Mouse (Mus musculus) liver, embryonic 14.5 days (tissue): ENCODE results near the gene 1700017D01Rik. TPM values are rescaled to one million over a fixed set of nuclear protein-coding genes. Genes with fewer than 3 reads are reported as not detected.
"Not testable (repeated sequence)": the region's sequence is repeated elsewhere in the genome, so short reads cannot be mapped to it uniquely, and the experiment has no call there.

ENCODE experiments used
- ATAC-seq: fragments of 200-750 bp; cut with Nextera tagmentation; 2 replicates; pipeline ENCODE4 v1.8.0; 2017; ENCODE audit warnings: moderate number of reproducible peaks, mild to moderate bottlenecking, moderate library complexity; ENCODE audit not compliant: insufficient read depth
- DNase-seq, 3 experiments: peaks; one replicate each; pipeline ENCODE4 v3.0.0-alpha.2; 2012 to 2013; ENCODE audit warnings: low read depth in 3 of 3, low spot score in 3 of 3
- H3K27ac ChIP-seq: fragments of 300-500 bp; sonication (generic); 2 replicates; pipeline ENCODE4 v1.5.1; 2014; ENCODE audit warnings: moderate library complexity, mild to moderate bottlenecking, control low read depth, inconsistent platforms
- H3K27me3 ChIP-seq: fragments of 300-500 bp; sonication (generic); 2 replicates; pipeline ENCODE4 v1.6.1; 2014; ENCODE audit warnings: mild to moderate bottlenecking, low read length, moderate library complexity; ENCODE audit not compliant: control insufficient read depth, insufficient read depth
- H3K36me3 ChIP-seq: fragments of 300-500 bp; sonication (generic); replicated peaks from 2 replicates; pipeline ENCODE4 v1.6.1; 2014; ENCODE audit warnings: low read depth; ENCODE audit not compliant: control insufficient read depth, insufficient read depth
- H3K4me1 ChIP-seq, 2 experiments: fragments of 200-500 bp in 1 of 2; fragments of 300-500 bp in 1 of 2; sonication (generic) in 1 of 2; replicated peaks; 2 replicates each; pipeline ENCODE4 v1.6.1; 2012 to 2014; ENCODE audit warnings: antibody characterized with exemption in 1 of 2, inconsistent platforms in 1 of 2, low read length in 1 of 2; ENCODE audit not compliant: control insufficient read depth in 2 of 2, insufficient read depth in 2 of 2
- H3K4me2 ChIP-seq: fragments of 300-500 bp; sonication (generic); 2 replicates; pipeline ENCODE4 v1.6.1; 2014; ENCODE audit warnings: low read depth, mild to moderate bottlenecking, control low read depth, moderate library complexity
- H3K4me3 ChIP-seq, 2 experiments: fragments of 200-500 bp in 1 of 2; fragments of 300-500 bp in 1 of 2; sonication (generic) in 1 of 2; 2 replicates each; pipeline ENCODE4 v1.5.1; 2012 to 2014; ENCODE audit warnings: low read depth in 2 of 2, low read length in 2 of 2, mild to moderate bottlenecking in 2 of 2, control low read depth in 1 of 2, inconsistent platforms in 1 of 2, moderate library complexity in 1 of 2; ENCODE audit not compliant: insufficient read depth in 1 of 2
- H3K9ac ChIP-seq: fragments of 300-500 bp; sonication (generic); replicated peaks from 2 replicates; pipeline ENCODE4 v1.6.1; 2014; ENCODE audit warnings: mild to moderate bottlenecking, control low read depth, moderate library complexity
- H3K9me3 ChIP-seq: fragments of 300-500 bp; sonication (generic); 2 replicates; pipeline ENCODE4 v1.6.1; 2016; ENCODE audit warnings: low read length, mixed read lengths; ENCODE audit not compliant: control insufficient read depth
- CTCF ChIP-seq: IDR thresholded peaks from 2 replicates; pipeline ENCODE4 v1.5.1; 2016; ENCODE audit warnings: antibody characterized with exemption, low read depth, control low read depth
- EP300 ChIP-seq: IDR thresholded peaks from 2 replicates; pipeline ENCODE4 v1.6.1; 2016; ENCODE audit warnings: antibody characterized with exemption, low read depth
- WGBS: fragments of 180-500 bp; shearing (Covaris S2); extraction: QIAGEN DNeasy Blood & Tissue Kit; methylation state at CpG from one replicate; pipeline ENCODE4 v1.1.7; 2014; ENCODE audit not compliant: insufficient replicate concordance; 5-methylcytosine and 5-hydroxymethylcytosine counted together
- polyA plus RNA-seq, 2 experiments: library from polyadenylated mRNA; depleted of rRNA in 1 of 2; stranded (reverse) in 1 of 2; unstranded in 1 of 2; fragments of >200 nt; fragmentation: Nextera tagmentation in 1 of 2; extraction: Ambion mirVana in 1 of 2; gene quantifications; 2 replicates each; pipeline versions ENCODE4 v1.2.1 to v1.2.3; 2012 to 2014

1700017D01Rik gene
- not detected in 2 replicates for polyA plus RNA-seq (2012; rRNA removed)
- polyA plus RNA-seq (2014; fragmentation: Nextera tagmentation; extraction: Ambion mirVana), result not detected in 2 replicates

- not testable (repeated sequence) for H3K27me3 ChIP-seq, ATAC-seq, H3K4me2 ChIP-seq, DNase-seq, H3K36me3 ChIP-seq, H3K9me3 ChIP-seq, H3K4me3 ChIP-seq, H3K27ac ChIP-seq, H3K4me1 ChIP-seq, H3K9ac ChIP-seq
- WGBS, result 66% methylated on average over 8 of the region's 8 CpGs
Measured at GRCm38 (mm10) chr19:11130776-11131175, at the start of gene 1700017D01Rik. TSS of gene 1700017D01Rik (minus strand) at chr19:11130876.

DNA sequence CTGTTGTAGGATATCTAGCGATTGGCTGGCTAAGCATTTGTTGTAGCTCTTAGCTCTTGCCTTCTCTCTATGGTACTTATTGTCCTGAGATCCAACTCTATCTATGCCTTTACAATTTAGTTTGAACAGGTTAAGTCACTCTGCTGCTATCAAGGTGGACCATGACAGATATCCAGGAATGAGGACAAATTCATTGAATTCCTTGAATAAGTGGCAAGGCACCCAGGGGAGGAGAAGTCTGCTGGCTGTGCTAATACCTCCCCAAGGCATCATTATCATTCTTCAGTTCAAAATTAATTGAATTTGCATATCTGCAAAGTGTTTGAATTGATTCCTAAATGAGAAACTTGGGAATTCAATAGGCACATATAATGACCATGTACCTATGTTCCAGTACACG, 46.8 kb upstream of the 1700017D01Rik start:
- no peaks in the 10 kb centered on the region for H3K36me3 ChIP-seq
- WGBS, result 47% methylated on average over 2 of the region's 2 CpGs
- H3K9ac ChIP-seq, result no peak overlapping the region
- DNase-seq, result no peak
- no peaks in the 10 kb centered on the region for H3K9me3 ChIP-seq
- no peak overlapping the region for H3K4me2 ChIP-seq
- ATAC-seq, result no peak
- H3K27ac ChIP-seq, result no peak overlapping the region
- H3K4me3 ChIP-seq, result no peak overlapping the region
- H3K4me1 ChIP-seq, result no peaks in the 10 kb centered on the region
- no peaks in the 10 kb centered on the region for H3K27me3 ChIP-seq
- TF ChIP-seq EP300 (no peak), CTCF (no peak)

DNA sequence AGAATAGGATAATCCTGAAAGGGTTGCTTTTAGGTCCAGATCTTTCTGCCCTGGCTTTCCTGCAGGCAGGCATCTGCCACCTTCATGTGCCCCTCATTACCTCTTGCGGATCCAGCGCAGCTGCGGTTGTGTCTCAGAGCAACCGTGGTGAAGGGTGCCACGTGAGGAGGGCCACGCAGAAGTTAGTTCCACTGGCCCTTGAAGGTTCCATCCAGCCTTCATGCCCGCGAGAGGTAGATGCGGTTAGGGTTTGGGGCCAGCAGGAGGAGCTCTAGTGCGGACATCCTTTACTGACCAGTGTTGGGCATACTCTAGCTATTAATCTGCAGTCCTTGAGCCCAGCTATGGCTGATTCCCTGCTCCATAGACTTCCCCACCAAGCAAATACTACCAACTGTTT, 34.5 kb upstream of the 1700017D01Rik start, which contains the start of gene 1700025F22Rik:
1700025F22Rik (minus strand) TSS at position 149 of the 400 bp plus-strand sequence.
- TF ChIP-seq EP300, result no peak
- peak; percentile 64 for TF ChIP-seq CTCF
- Histone ChIP-seq H3K4me2 (no peak within 1 kb of the TSS), H3K9me3 (no peaks in the 10 kb centered on the region), H3K4me1 (no peaks in the 10 kb centered on the region), H3K4me3 (no peak within 1 kb of the TSS), H3K27ac (no peak within 1 kb of the TSS), H3K27me3 (no peaks in the 10 kb centered on the region), H3K36me3 (no peaks in the 10 kb centered on the region), H3K9ac (no peak within 1 kb of the TSS)
- ATAC-seq (no peak), DNase-seq (no peak)
- WGBS, result 14% methylated on average over 10 of the region's 10 CpGs

DNA sequence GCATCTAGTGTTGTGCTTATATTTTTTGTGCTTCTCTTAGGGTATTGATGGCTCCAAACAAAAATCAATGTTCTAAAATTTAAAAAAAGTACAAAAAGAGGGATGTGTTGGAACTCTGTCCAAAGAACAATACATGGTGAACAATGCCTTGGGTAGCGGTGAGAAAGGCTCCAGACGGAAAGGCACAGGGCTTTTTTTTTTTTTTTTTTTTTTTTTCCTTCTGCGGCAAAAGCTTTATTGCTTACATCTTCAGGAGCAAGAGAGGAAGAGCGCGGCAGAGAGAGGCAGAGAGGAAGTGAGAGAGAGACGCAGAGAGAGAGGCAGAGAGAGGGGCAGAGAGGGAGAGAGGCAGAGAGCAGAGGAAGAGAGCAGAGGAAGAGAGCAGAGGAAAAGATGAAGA, 27.2 kb upstream of the 1700017D01Rik start:
- not testable (repeated sequence) for H3K9ac ChIP-seq, H3K9me3 ChIP-seq, H3K4me1 ChIP-seq, H3K4me3 ChIP-seq, H3K27ac ChIP-seq, H3K27me3 ChIP-seq, DNase-seq, H3K4me2 ChIP-seq, H3K36me3 ChIP-seq, ATAC-seq
- 74% methylated on average over 6 of the region's 6 CpGs for WGBS

DNA sequence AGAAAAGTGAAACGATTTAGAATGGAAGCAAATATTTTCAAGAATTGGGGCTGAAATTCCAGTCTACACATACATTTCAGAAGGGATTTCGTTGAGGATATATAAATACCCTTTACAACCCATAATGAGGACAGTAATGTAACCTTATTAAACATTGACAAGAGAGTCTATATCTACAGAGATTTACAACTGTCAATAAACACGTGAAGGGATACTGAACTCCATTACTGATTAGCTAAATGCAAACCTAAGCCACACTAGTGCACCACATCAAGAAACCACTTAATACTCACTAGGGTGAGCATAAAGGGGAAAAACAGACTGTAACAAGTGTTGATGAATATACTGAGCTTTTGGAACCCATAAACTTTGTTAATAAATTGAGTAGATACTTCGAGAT, 4.7 kb upstream of the 1700017D01Rik start:
- H3K4me1 ChIP-seq, result no peaks in the 10 kb centered on the region
- 41% methylated on average over 4 of the region's 4 CpGs for WGBS
- no peaks in the 10 kb centered on the region for H3K9me3 ChIP-seq
- TF ChIP-seq CTCF (no peak), EP300 (no peak)
- DNase-seq, result no peak
- no peak overlapping the region for H3K4me3 ChIP-seq
- H3K9ac ChIP-seq, result no peak overlapping the region
- no peak for ATAC-seq
- H3K4me2 ChIP-seq, result no peak overlapping the region
- no peaks in the 10 kb centered on the region for H3K27me3 ChIP-seq
- no peaks in the 10 kb centered on the region for H3K36me3 ChIP-seq
- H3K27ac ChIP-seq, result no peak overlapping the region
